Mouse (Mus musculus) lung, postnatal 0 days (tissue): Measurements from ENCODE around the gene Hspb1. TPM values are rescaled to one million over a fixed set of nuclear protein-coding genes. Genes with fewer than 3 reads are reported as not detected.
A peak's percentile ranks its signal among the peaks of the same experiment; 100 is the strongest.

ENCODE experiments used
- ATAC-seq: fragments of 200-750 bp; cut with Nextera tagmentation; 2 replicates; pipeline ENCODE4 v1.8.0; 2017; ENCODE audit warnings: moderate library complexity
- DNase-seq: peaks from one replicate; pipeline ENCODE4 v3.0.0-alpha.2; 2016; ENCODE audit warnings: low spot score
- H3K27ac ChIP-seq: fragments of 300-500 bp; sonication (generic); 2 replicates; pipeline ENCODE4 v1.5.1; 2014; ENCODE audit warnings: antibody characterized with exemption, mild to moderate bottlenecking, low read length, mixed read lengths
- H3K27me3 ChIP-seq: fragments of 300-500 bp; sonication (generic); replicated peaks from 2 replicates; pipeline ENCODE4 v1.6.1; 2014; ENCODE audit warnings: low read length, mixed read lengths; ENCODE audit not compliant: insufficient read depth
- H3K36me3 ChIP-seq: fragments of 300-500 bp; sonication (generic); 2 replicates; pipeline ENCODE4 v1.6.1; 2014; ENCODE audit warnings: low read length, mixed read lengths; ENCODE audit not compliant: insufficient read depth
- H3K4me1 ChIP-seq: fragments of 300-500 bp; sonication (generic); 2 replicates; pipeline ENCODE4 v1.6.1; 2014; ENCODE audit warnings: antibody characterized with exemption, low read depth, low read length, mixed read lengths; ENCODE audit not compliant: insufficient read depth
- H3K4me2 ChIP-seq: fragments of 300-500 bp; sonication (generic); replicated peaks from 2 replicates; pipeline ENCODE4 v1.6.1; 2014; ENCODE audit warnings: low read depth, mild to moderate bottlenecking, low read length, moderate library complexity, mixed read lengths
- H3K4me3 ChIP-seq: fragments of 300-500 bp; sonication (generic); 2 replicates; pipeline ENCODE4 v1.5.1; 2014; ENCODE audit warnings: low read depth, low read length
- H3K9ac ChIP-seq: fragments of 300-500 bp; sonication (generic); replicated peaks from 2 replicates; pipeline ENCODE4 v1.6.1; 2014; ENCODE audit warnings: low read depth, mild to moderate bottlenecking
- H3K9me3 ChIP-seq: fragments of 300-500 bp; sonication (generic); 2 replicates; pipeline ENCODE4 v1.6.1; 2016; ENCODE audit warnings: low read length, mixed read lengths
- CTCF ChIP-seq: IDR thresholded peaks from 2 replicates; pipeline ENCODE4 v1.5.1; 2016; ENCODE audit warnings: antibody characterized with exemption, mild to moderate bottlenecking
- EP300 ChIP-seq: IDR thresholded peaks from 2 replicates; pipeline ENCODE4 v1.6.1; 2016; ENCODE audit warnings: antibody characterized with exemption, mild to moderate bottlenecking, control low read depth
- WGBS: fragments of 180-500 bp; shearing (Covaris S2); extraction: QIAGEN DNeasy Blood & Tissue Kit; methylation state at CpG from one replicate; pipeline ENCODE4 v1.1.7; 2014; 5-methylcytosine and 5-hydroxymethylcytosine counted together
- polyA plus RNA-seq: library from polyadenylated mRNA; unstranded; fragments of >200 nt; fragmentation: Nextera tagmentation; extraction: Ambion mirVana; gene quantifications from 2 replicates; pipeline ENCODE4 v1.2.1, GENCODE M21; 2015

Gene Hspb1
- polyA plus RNA-seq, 1 experiment from 2014 or later: 248 TPM

DNA sequence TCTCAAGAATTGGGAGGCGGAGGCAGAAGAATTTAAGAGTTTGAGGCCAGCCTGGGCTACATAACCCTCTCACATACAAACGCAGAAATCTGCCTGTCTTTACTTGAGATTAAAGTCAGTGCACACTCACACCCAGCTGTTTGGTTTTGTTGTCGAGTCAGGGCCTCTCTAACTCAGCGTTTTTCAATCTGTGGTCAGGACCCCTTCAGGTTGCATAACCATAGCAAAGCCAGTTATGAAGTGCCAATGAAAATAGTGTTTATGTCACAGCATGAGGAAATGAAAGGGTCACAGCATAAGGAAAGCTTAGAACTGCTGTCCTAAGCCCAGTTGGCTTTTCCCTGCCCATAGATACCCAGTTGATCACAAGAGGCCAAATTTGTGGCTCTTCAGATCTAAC, 19.1 kb downstream of the Hspb1 start:
- 33% methylated on average over 4 of the region's 4 CpGs for WGBS
- H3K4me1 ChIP-seq: peaks cover 7% of the 10 kb centered on the region
- DNase-seq (peak; percentile 93), ATAC-seq (peak; percentile 47)
- no peaks in the 10 kb centered on the region for H3K9me3 ChIP-seq
- H3K4me2 ChIP-seq: no peak overlapping the region
- H3K27ac ChIP-seq: peak overlapping the region; percentile 82
- peaks cover 10% of the 10 kb centered on the region for H3K36me3 ChIP-seq
- no peak overlapping the region for H3K4me3 ChIP-seq
- no peak overlapping the region for H3K9ac ChIP-seq
- H3K27me3 ChIP-seq: no peaks in the 10 kb centered on the region
- TF ChIP-seq CTCF (no peak), EP300 (peak; percentile 83)

DNA sequence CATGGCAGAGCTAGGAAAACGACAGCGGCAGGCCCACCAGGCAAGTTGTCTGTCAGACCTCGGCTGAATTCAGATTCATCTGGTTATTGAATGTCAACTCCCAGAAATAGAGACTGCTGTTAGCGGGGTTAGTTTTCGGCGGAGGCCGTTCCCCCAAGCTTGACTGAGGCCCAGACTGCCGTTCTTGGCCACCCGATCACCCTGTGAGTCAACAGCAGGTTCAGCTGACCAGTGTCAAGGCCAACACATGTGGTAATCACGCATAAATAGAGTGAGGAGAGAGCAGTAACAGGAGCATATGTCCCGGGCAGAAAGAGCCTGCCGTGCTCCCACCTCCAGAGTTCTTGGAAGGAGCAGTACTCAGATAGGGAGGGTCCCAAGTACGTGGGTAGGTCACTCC, 19.5 kb downstream of the Hspb1 start:
- Histone ChIP-seq H3K27ac (peak overlapping the region; percentile 82), H3K4me2 (no peak overlapping the region), H3K4me1 (peaks cover 7% of the 10 kb centered on the region), H3K27me3 (no peaks in the 10 kb centered on the region), H3K4me3 (no peak overlapping the region), H3K9me3 (no peaks in the 10 kb centered on the region), H3K36me3 (peaks cover 10% of the 10 kb centered on the region), H3K9ac (no peak overlapping the region)
- peak; percentile 54 for ATAC-seq
- TF ChIP-seq EP300 (no peak), CTCF (no peak)
- 49% methylated on average over 13 of the region's 13 CpGs for WGBS
- peak; percentile 87 for DNase-seq

DNA sequence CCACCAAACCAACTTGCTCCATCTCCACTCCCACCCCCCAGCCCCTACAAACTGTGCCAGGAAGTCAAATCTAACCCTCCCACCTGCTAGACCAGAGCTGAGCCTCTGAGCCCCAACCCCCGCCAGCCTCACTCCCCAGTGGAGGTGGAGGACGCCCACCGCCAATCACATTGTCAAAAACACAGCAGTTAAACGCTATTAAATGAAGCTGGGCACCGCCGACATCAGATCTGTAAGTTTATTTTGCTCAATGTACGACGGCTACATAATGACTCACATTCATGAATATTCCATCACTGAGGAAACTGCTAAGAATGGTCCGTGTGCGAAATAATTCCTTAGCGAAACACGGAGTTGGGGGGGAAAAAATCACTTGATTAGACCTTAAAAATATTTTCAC, 20.5 kb downstream of the Hspb1 start:
- ATAC-seq (no peak), DNase-seq (no peak)
- H3K9me3 ChIP-seq: no peaks in the 10 kb centered on the region
- peak overlapping the region; percentile 82 for H3K27ac ChIP-seq
- H3K4me1 ChIP-seq: peaks cover 7% of the 10 kb centered on the region
- TF ChIP-seq EP300: no peak
- TF ChIP-seq CTCF: no peak
- H3K36me3 ChIP-seq: peaks cover 10% of the 10 kb centered on the region
- H3K4me3 ChIP-seq: no peak overlapping the region
- no peaks in the 10 kb centered on the region for H3K27me3 ChIP-seq
- no peak overlapping the region for H3K4me2 ChIP-seq
- no peak overlapping the region for H3K9ac ChIP-seq
- 86% methylated on average over 12 of the region's 12 CpGs for WGBS

DNA sequence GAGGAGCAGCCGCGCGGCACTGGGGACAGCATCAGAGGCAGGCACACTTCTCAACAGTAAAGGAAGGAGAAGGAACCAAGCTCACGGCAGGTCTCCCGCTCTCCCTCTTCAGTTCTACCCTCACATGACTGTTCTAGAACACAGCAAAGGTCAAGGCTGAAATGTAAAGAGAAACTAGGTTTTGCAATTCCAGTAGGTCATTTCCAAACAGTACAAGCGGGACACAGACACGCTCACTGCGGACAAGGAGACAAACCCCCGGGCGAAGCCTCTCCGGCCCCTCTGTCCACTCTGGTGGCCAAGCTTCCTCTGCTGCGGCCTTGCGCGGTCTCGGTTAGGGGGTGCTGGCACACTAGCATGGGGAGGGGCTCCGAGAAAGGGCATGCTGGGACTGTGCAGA, 21.3 kb downstream of the Hspb1 start:
- H3K27me3 ChIP-seq: no peaks in the 10 kb centered on the region
- peak; percentile 25 for ATAC-seq
- TF ChIP-seq CTCF: no peak
- peak; percentile 40; the same call in 1 of the 2 replicates for TF ChIP-seq EP300
- H3K27ac ChIP-seq: peak overlapping the region; percentile 78
- WGBS: 65% methylated on average over 16 of the region's 16 CpGs
- peak; percentile 91 for DNase-seq
- H3K4me2 ChIP-seq: no peak overlapping the region
- H3K4me3 ChIP-seq: no peak overlapping the region
- H3K36me3 ChIP-seq: peaks cover 10% of the 10 kb centered on the region
- H3K9me3 ChIP-seq: no peaks in the 10 kb centered on the region
- H3K4me1 ChIP-seq: peaks cover 12% of the 10 kb centered on the region
- no peak overlapping the region for H3K9ac ChIP-seq

DNA sequence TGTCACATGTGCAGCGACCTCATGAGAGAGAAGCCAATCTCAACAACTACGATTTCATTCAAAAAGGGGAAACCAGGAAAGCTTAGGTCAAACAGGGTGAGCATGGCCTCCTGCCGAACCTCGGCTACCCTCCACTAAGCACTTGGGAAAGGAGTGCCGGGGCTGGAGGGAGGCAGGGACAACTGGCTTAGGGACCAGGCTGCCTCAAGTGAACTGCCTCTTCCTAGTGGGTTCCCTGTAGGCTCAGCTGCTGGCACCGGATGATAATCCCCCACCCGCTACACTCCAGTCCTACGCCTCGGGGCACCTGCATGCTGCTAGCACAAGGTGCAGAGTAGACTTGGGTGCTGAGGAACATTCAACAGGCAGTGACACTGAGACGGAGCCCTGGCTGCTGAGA, 21.9 kb downstream of the Hspb1 start:
- Histone ChIP-seq H3K27me3 (no peaks in the 10 kb centered on the region), H3K9ac (no peak overlapping the region), H3K27ac (peak overlapping the region; percentile 78), H3K36me3 (peaks cover 10% of the 10 kb centered on the region), H3K4me1 (peaks cover 16% of the 10 kb centered on the region), H3K4me2 (no peak overlapping the region), H3K4me3 (no peak overlapping the region), H3K9me3 (no peaks in the 10 kb centered on the region)
- no peak for DNase-seq
- TF ChIP-seq EP300 (no peak), CTCF (no peak)
- ATAC-seq: no peak
- 69% methylated on average over 10 of the region's 10 CpGs for WGBS

DNA sequence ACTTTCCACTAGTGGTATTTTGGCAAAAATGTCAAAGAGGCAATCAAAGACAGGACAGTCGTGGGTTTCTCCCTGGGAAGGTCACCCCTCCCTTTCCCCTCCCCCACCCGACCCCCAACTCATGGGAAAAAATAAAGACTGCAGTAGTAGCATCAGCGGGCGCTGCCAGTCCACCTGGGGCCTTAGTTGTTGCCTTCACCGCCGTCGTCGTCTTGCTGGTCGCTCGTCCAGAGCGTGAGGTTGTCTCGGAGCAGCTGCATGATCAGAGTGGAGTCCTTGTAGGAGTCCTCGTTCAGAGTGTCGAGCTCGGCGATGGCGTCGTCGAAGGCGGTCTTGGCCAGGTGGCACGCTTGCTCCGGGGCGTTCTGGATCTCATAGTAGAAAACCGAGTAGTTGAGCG, 23.1 kb downstream of the Hspb1 start:
- Histone ChIP-seq H3K9me3 (no peaks in the 10 kb centered on the region), H3K4me2 (no peak overlapping the region), H3K27ac (peak overlapping the region; percentile 78; the same call in 1 of the 2 replicates), H3K4me1 (peaks cover 20% of the 10 kb centered on the region; the same call in 1 of the 2 replicates), H3K9ac (no peak overlapping the region), H3K27me3 (no peaks in the 10 kb centered on the region), H3K4me3 (no peak overlapping the region), H3K36me3 (peaks cover 10% of the 10 kb centered on the region)
- DNase-seq (no peak), ATAC-seq (no peak)
- WGBS: 86% methylated on average over 25 of the region's 25 CpGs
- TF ChIP-seq CTCF (no peak), EP300 (no peak)
